In genomic region chr9:63757865-63758440, GRCm38 (mm10) we compare ENCODE assay signal across 8 mouse cellular contexts. TPM values are rescaled to one million over a fixed set of nuclear protein-coding genes. Genes with fewer than 3 reads are reported as not detected.
DNase-seq lines count a peak whose midpoint lies in the region; ATAC-seq lines count a peak whose summit lies in the region.

Gene Smad3 (minus strand): TSS chr9:63757994.

- H3K9ac ChIP-seq in hindbrain, embryonic 12.5 days = peak within 1 kb of the TSS; percentile 76

- H3K27ac ChIP-seq in hindbrain, embryonic 12.5 days = peak within 1 kb of the TSS; percentile 86

- H3K9me3 ChIP-seq in hindbrain, embryonic 12.5 days (replicated peaks) = peaks cover 4% of the 10 kb centered on the region; the same call in 1 of the 2 replicates

- peak within 1 kb of the TSS; percentile 96 for H3K4me2 ChIP-seq in hindbrain, embryonic 12.5 days (replicated peaks)

- H3K4me1 ChIP-seq in hindbrain, embryonic 12.5 days = peaks cover 52% of the 10 kb centered on the region

- ATAC-seq in hindbrain, embryonic 12.5 days (ENCODE audit: low FRiP score) = peak; percentile 86

- H3K27me3 ChIP-seq in hindbrain, embryonic 12.5 days = no peaks in the 10 kb centered on the region; the same call in 1 of the 2 replicates

- peak; percentile 88 for DNase-seq in R1 (ENCODE audit: low read depth, low spot score)
- peak; percentile 67 to 72 for DNase-seq in cerebellum, postnatal 14 days
- DNase-seq in frontal cortex, postnatal 14 days (ENCODE audit: low spot score in 2 of 2) = peak; percentile 77 to 78
- DNase-seq in layer of hippocampus, postnatal 36 days = peak; percentile 87 to 89
- peak; percentile 94 for DNase-seq in lung, postnatal 25 days (ENCODE audit: low spot score)
- peak; percentile 48 for DNase-seq in retina, adult 2 months (ENCODE audit: low read depth, low spot score)
- DNase-seq in thymus, postnatal 25 days = peak; percentile 91

- WGBS in hindbrain, embryonic 12.5 days = under 1% methylated on average over 46 of the region's 59 CpGs

- no peaks in the 10 kb centered on the region for H3K36me3 ChIP-seq in hindbrain, embryonic 12.5 days

- peak within 1 kb of the TSS; percentile 78 for H3K4me3 ChIP-seq in hindbrain, embryonic 12.5 days

RNA-seq across cellular contexts. Expression of gene Smad3, which starts in this region (rescaled TPM):
- 24.1 and 25.4 TPM in 2 replicates for polyA plus RNA-seq in hindbrain, embryonic 12.5 days (2016; fragmentation: Nextera tagmentation; extraction: Ambion mirVana)
- 10 to 100 TPM; 40.1 to 45.2 TPM for total RNA-seq in layer of hippocampus, postnatal 36 days (2021)

Comparison
In these comparisons a context has a peak if more than half of its experiments do, and no peak if none do; other contexts are left out.
1. Peak in every context shown above with its lines: DNase-seq, ATAC-seq, H3K4me3 ChIP-seq and H3K27ac ChIP-seq.